Mouse (Mus musculus) ovary, postnatal 36 days (tissue): ENCODE data around the gene Ciao2b.
"Not testable (repeated sequence)": the region's sequence is repeated elsewhere in the genome, so short reads cannot be mapped to it uniquely, and the experiment has no call there.

ENCODE experiments used
- DNase-seq: peaks from one replicate; pipeline ENCODE4 v3.0.0; 2022; ENCODE audit warnings: low spot score, mixed read lengths

The Ciao2b gene

GRCm38 (mm10) chr8:104641426-104642323 is at the start of gene Ciao2b:
Gene Ciao2b, minus strand, starts transcription at chr8:104641965.
- DNase-seq = peak; percentile 85

- no peak for DNase-seq
Measured at GRCm38 (mm10) chr8:104688433-104688832, 46.7 kb upstream of the Ciao2b start.

GRCm38 (mm10) chr8:104655614-104656013 is 13.8 kb upstream of the Ciao2b start:
- no peak for DNase-seq

- DNase-seq = peak; percentile 45
Measured at GRCm38 (mm10) chr8:104654984-104655383, 13.2 kb upstream of the Ciao2b start.

DNA sequence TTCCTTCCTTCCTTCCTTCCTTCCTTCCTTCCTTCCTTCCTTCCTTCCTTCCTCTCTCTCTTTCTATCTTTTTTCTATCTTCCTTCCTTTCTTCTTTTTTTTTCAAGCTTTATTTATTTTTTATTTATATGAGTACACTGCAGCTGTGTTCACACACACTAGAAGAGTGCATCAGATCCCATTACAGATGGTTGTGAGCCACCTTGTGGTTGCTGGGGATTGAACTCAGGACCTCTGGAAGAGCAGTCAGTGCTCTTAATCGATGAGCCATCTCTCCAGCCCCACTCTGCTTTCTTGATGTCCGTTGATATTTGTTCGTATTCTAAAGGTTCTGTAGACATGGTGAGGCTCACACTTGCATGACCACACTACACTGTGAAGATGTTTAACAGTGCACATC is 2.4 kb upstream of the Ciao2b start:
- DNase-seq = not testable (repeated sequence)

DNA sequence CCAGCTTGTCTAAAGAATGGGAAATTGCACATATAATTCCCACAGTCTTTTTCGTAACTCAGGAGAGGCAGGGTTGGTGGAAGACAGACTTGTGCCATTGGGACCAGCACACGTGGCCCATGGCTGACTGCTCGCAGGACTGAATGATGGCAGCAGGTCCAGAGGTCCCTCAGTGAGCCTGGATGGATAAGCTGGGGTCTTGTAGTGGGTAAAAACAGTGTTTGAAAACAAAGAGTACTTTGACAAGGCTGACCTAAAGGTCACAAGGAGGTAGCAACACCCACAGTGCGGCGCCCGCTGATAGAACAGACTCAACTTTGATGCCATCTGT is 524 bp upstream of the Ciao2b start:
- DNase-seq = no peak

GRCm38 (mm10) chr8:104640831-104641370 is 864 bp downstream of the Ciao2b start:
- DNase-seq = no peak

GRCm38 (mm10) chr8:104640241-104640640 is 1.5 kb downstream of the Ciao2b start:
- no peak for DNase-seq

DNA sequence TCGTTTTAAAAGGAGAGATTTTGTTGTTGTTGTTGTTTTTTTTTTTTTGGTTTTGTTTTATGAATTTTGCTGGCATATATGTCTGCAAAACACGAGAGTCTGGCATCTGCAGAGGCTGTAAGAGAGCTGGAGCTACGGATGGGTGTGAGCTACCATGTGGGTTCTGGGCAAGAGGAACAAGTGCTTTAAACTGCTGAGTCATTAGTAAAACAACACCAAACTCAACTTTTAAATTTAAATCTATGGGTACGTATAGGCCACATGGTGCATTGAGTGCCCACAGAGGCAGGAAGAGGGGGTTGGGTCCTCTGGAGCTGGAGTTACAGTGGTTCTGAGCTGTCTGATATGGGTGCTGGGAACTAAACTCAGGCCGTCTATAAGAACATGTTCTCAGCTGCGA is 3.8 kb downstream of the Ciao2b start:
- DNase-seq = no peak

DNA sequence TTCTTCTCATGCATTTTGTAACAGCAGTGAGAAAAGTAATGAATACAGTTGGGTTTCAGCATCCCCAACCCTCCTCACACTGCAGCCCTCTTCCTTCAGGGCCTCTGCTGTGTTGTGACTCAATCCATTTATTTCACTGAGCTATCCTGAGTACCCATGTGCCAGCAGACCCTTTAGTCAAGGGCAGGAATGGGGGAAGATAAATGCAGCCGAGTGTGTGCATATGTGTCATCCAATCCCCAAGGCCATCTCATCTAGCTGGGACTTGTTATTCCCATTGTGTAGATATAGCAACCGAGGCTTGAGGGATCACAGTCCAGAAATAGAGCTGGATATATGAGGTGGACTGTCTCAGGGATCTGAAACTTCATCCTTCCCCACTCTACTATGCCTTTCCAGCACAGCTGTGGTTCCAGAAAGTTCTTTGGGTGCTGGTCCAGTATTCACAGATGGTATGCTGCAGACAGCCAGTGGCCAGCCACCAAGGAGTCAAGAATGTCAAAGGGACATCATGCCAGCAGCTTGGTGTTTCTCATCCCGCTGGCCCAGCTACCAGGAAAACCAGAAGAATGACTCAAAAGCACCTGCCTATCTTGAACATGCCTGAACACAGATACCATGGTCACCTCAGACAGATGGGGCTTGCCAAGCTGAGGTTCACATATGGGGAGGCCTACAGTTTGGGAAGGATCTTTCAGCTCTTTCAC is 6.6 kb downstream of the Ciao2b start:
- no peak for DNase-seq

- DNase-seq = no peak
Measured at GRCm38 (mm10) chr8:104633156-104633744, 8.5 kb downstream of the Ciao2b start.

GRCm38 (mm10) chr8:104632486-104632885 is 9.3 kb downstream of the Ciao2b start:
- no peak for DNase-seq

DNA sequence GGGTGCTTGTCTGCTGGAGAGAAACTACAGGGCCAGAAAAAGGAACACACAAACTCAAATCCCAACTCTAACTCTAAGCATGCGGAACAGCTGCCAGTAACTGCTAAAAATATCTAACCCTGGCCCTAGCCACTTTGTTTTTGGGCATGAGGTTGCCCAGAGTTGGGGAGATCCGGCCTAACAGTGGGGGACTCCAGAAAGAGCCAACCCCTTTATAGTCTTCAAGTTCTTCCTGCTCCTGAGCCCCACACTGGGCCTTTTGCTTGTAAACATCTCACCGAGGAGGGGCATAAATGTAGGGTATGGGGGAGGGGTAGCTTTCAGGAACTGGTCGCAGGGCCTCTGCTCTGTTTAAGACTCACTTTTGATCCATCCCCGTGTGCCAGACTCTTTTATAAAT is 9.8 kb downstream of the Ciao2b start:
- DNase-seq = no peak

- peak; percentile 42 for DNase-seq
Measured at GRCm38 (mm10) chr8:104630981-104631663, 10.6 kb downstream of the Ciao2b start, which contains the start of gene Rrad. Gene Rrad, minus strand, starts transcription at chr8:104631327.

- peak; percentile 40 for DNase-seq
Measured at GRCm38 (mm10) chr8:104630574-104630973, 11.2 kb downstream of the Ciao2b start.

DNA sequence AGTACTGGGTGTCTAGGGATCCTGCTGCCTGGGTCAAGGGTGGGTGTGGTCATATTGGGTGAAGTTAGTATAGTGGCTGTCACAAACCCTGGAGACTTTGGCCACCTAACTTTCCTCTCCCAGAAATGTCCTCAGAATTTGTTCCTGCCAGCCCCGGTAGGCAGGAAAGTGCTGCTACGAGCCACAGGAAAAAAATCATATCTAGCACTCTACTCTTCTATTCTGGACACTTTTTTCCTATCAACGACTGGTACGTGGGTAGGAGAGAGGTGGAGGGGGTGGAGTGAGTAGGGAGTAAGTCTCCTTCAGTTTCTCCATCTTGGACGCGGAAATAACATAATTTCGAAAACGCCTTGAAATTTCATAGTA is 11.7 kb downstream of the Ciao2b start:
- DNase-seq = peak; percentile 4

GRCm38 (mm10) chr8:104629306-104630110 is 12.3 kb downstream of the Ciao2b start:
- DNase-seq = peak; percentile 26

DNA sequence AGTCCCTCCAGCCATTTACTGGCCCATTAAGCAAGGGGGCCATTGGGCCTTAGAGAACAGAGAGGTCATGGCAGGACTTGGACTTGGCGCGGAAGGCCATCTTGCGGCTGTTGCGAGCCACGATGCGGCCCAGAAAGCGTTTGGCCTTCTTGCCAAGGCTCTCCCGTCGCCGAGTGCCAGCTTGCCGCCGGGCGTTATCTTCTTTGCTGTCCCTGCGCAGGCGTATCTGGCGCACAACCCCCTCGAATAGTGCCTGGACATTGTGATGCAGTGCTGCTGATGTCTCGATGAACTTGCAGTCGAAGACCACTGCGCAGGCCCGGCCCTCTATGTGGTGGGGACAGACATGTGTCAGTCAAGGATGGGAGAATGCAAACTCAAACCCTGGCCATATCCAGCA is 13.4 kb downstream of the Ciao2b start:
- DNase-seq = peak; percentile 2

GRCm38 (mm10) chr8:104627065-104627740 is 14.6 kb downstream of the Ciao2b start:
- peak; percentile 0 for DNase-seq

GRCm38 (mm10) chr8:104624161-104624560 is 17.6 kb downstream of the Ciao2b start, which contains the start of gene Cdh16:
Gene Cdh16, minus strand, starts transcription at chr8:104624396.
- no peak for DNase-seq
